Mouse (Mus musculus): ENCODE data around the gene Otud3. TPM values are rescaled to one million over a fixed set of nuclear protein-coding genes. Genes with fewer than 3 reads are reported as not detected.
"Not testable (repeated sequence)": the region's sequence is repeated elsewhere in the genome, so short reads cannot be mapped to it uniquely, and the experiment has no call there.

Gene Otud3
- polyA plus RNA-seq, 1 experiment from 2014 or later, result 2.6 TPM

DNA sequence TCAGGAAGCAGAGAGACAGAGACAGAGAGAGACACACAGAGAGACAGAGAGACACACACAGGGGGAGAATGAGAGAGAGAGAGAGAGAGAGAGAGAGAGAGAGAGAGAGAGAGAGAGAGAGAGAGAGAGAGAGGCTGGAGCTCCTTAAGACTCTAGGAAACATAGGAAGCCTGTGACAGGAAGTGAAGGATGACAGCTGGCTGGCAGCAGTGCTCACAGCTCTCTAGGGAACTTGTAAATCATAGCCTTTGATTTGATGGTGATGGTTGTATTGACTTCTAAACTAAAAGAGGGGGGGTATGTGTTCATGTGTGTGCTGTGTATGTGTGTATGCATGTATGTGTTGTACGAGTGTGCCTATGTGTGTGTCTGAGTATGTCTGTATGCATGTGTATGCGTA, 37.8 kb downstream of the Otud3 start:
- Histone ChIP-seq H3K27me3 (ENCODE audit: control insufficient read depth, insufficient read depth, low read length) (peaks cover 10% of the 10 kb centered on the region; the same call in 1 of the 2 replicates), H3K4me2 (ENCODE audit: low read length) (no peak overlapping the region), H3K4me3 (ENCODE audit: control insufficient read depth in 1 of 2, insufficient read depth in 1 of 2, low read depth in 1 of 2, low read length in 2 of 2) (no peak overlapping the region), H3K36me3 (ENCODE audit: control insufficient read depth, insufficient read depth, low read length) (no peaks in the 10 kb centered on the region), H3K9ac (ENCODE audit: low read length) (no peak overlapping the region), H3K9me3 (ENCODE audit: control insufficient read depth, low read length) (peaks cover 3% of the 10 kb centered on the region; the same call in 1 of the 2 replicates), H3K27ac (replicated peaks in 1 of 2; ENCODE audit: control insufficient read depth in 1 of 2, insufficient read depth in 1 of 2, low read depth in 2 of 2, low read length in 2 of 2) (no peak overlapping the region), H3K4me1 (ENCODE audit: control insufficient read depth in 2 of 2, insufficient read depth in 2 of 2, low read length in 2 of 2) (no peaks in the 10 kb centered on the region)
- ATAC-seq (ENCODE audit: insufficient number of reproducible peaks, insufficient read depth, low FRiP score, low read depth), result no peak
- 91% methylated on average over 2 of the region's 2 CpGs for WGBS

GRCm38 (mm10) chr4:138875275-138875674, 38.5 kb downstream of the Otud3 start:
- ATAC-seq (ENCODE audit: insufficient number of reproducible peaks, insufficient read depth, low FRiP score, low read depth); H3K36me3 ChIP-seq (ENCODE audit: control insufficient read depth, insufficient read depth, low read length); H3K27ac ChIP-seq (replicated peaks in 1 of 2; ENCODE audit: control insufficient read depth in 1 of 2, insufficient read depth in 1 of 2, low read depth in 2 of 2, low read length in 2 of 2); H3K4me1 ChIP-seq (ENCODE audit: control insufficient read depth in 2 of 2, insufficient read depth in 2 of 2, low read length in 2 of 2); H3K27me3 ChIP-seq (ENCODE audit: control insufficient read depth, insufficient read depth, low read length); H3K4me3 ChIP-seq (ENCODE audit: control insufficient read depth in 1 of 2, insufficient read depth in 1 of 2, low read depth in 1 of 2, low read length in 2 of 2); H3K4me2 ChIP-seq (ENCODE audit: low read length); H3K9me3 ChIP-seq (ENCODE audit: control insufficient read depth, low read length); H3K9ac ChIP-seq (ENCODE audit: low read length): not testable (repeated sequence)
- WGBS, result 90% methylated on average over 2 of the region's 2 CpGs

DNA sequence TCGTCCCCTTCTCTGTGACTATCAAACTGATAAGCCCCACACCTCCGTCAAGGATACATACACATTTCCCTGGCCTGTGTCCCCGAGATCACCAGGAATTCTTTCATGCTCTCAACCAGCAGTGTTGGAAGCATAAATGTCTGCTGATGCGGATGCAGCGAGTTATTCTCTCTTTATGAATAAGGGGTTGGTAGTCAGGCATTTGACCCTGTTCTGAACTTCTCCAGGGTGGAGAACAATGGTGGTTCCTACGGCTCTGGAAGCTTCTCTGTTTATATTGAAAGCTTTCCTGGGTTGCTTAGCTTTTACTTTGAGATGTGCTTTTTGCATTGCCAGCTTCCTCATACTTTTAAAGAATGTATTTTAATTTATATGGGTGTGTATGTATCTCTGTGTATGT, 39.9 kb downstream of the Otud3 start, which contains the start of gene Gm13030:
Gene Gm13030 (minus strand): TSS at position 101 of the 400 bp plus-strand sequence.
- ATAC-seq (ENCODE audit: insufficient number of reproducible peaks, insufficient read depth, low FRiP score, low read depth), result no peak
- H3K36me3 ChIP-seq (ENCODE audit: control insufficient read depth, insufficient read depth, low read length), result no peaks in the 10 kb centered on the region
- WGBS, result 75% methylated on average over 6 of the region's 6 CpGs

DNA sequence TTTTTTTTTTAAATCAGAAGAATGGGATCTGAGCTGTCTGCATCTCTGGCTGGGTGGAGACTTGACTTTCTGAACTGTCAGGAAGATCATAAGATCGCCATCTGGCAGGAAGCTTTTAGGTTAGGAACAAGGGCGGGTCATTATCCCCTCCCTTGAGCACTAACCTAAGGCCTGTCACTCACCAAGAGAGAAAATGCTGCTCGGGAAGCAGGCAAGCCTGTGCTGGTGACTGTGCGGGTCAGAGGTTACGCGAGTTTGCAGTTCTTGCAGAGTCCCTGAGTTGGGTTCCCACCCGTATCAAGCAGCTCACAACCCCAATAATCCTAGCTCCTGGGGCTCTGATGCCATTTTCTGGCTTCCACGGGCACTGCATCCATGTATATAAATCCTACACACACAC, 45.1 kb downstream of the Otud3 start:
- H3K27me3 ChIP-seq (ENCODE audit: control insufficient read depth, insufficient read depth, low read length), result 0 out of 2 replicates have a peak, but pooled peaks cover 3% of the 10 kb centered on the region
- no peaks in the 10 kb centered on the region for H3K36me3 ChIP-seq (ENCODE audit: control insufficient read depth, insufficient read depth, low read length)
- H3K9me3 ChIP-seq (ENCODE audit: control insufficient read depth, low read length), result peaks cover 4% of the 10 kb centered on the region; the same call in 1 of the 2 replicates
- no peak overlapping the region for H3K4me3 ChIP-seq (ENCODE audit: control insufficient read depth in 1 of 2, insufficient read depth in 1 of 2, low read depth in 1 of 2, low read length in 2 of 2)
- no peak overlapping the region for H3K9ac ChIP-seq (ENCODE audit: low read length)
- ATAC-seq (ENCODE audit: insufficient number of reproducible peaks, insufficient read depth, low FRiP score, low read depth), result no peak
- H3K27ac ChIP-seq (replicated peaks in 1 of 2; ENCODE audit: control insufficient read depth in 1 of 2, insufficient read depth in 1 of 2, low read depth in 2 of 2, low read length in 2 of 2), result no peak overlapping the region
- H3K4me2 ChIP-seq (ENCODE audit: low read length), result no peak overlapping the region
- no peaks in the 10 kb centered on the region for H3K4me1 ChIP-seq (ENCODE audit: control insufficient read depth in 2 of 2, insufficient read depth in 2 of 2, low read length in 2 of 2)
- 55% methylated on average over 8 of the region's 8 CpGs for WGBS

More for the DNA sequence above, 39.9 kb downstream of the Otud3 start, which contains the start of gene Gm13030:
- Histone ChIP-seq H3K9me3 (ENCODE audit: control insufficient read depth, low read length) (peaks cover 4% of the 10 kb centered on the region; the same call in 1 of the 2 replicates), H3K27me3 (ENCODE audit: control insufficient read depth, insufficient read depth, low read length) (no peaks in the 10 kb centered on the region), H3K4me1 (ENCODE audit: control insufficient read depth in 2 of 2, insufficient read depth in 2 of 2, low read length in 2 of 2) (no peaks in the 10 kb centered on the region), H3K4me3 (ENCODE audit: control insufficient read depth in 1 of 2, insufficient read depth in 1 of 2, low read depth in 1 of 2, low read length in 2 of 2) (no peak within 1 kb of the TSS), H3K27ac (replicated peaks in 1 of 2; ENCODE audit: control insufficient read depth in 1 of 2, insufficient read depth in 1 of 2, low read depth in 2 of 2, low read length in 2 of 2) (no peak within 1 kb of the TSS), H3K4me2 (ENCODE audit: low read length) (no peak within 1 kb of the TSS), H3K9ac (ENCODE audit: low read length) (no peak within 1 kb of the TSS)

DNA sequence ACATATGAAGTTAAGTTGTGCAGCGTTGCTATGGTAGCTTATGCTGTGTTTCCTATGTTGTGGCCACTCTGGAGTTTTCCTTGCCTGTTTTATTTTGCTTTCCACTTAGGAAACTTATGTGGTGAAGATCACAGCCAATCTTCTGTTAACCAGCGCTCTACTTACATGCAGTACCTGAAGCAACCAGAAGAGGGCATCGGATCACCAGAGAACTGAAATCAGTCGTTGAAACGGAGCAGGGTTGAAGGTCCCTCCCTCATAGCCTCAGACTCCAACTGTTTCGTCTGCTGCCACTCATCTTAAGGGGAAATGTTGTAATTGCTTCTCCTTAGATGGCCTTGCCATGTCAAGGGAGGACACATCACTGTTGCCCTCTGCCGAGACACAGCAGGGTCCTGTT, 47.3 kb downstream of the Otud3 start:
- ATAC-seq (ENCODE audit: insufficient number of reproducible peaks, insufficient read depth, low FRiP score, low read depth), result no peak
- Histone ChIP-seq H3K27me3 (ENCODE audit: control insufficient read depth, insufficient read depth, low read length) (0 out of 2 replicates have a peak, but pooled peaks cover 3% of the 10 kb centered on the region), H3K4me1 (ENCODE audit: control insufficient read depth in 2 of 2, insufficient read depth in 2 of 2, low read length in 2 of 2) (no peaks in the 10 kb centered on the region), H3K36me3 (ENCODE audit: control insufficient read depth, insufficient read depth, low read length) (no peaks in the 10 kb centered on the region), H3K9ac (ENCODE audit: low read length) (no peak overlapping the region), H3K27ac (replicated peaks in 1 of 2; ENCODE audit: control insufficient read depth in 1 of 2, insufficient read depth in 1 of 2, low read depth in 2 of 2, low read length in 2 of 2) (no peak overlapping the region), H3K4me2 (ENCODE audit: low read length) (no peak overlapping the region), H3K4me3 (ENCODE audit: control insufficient read depth in 1 of 2, insufficient read depth in 1 of 2, low read depth in 1 of 2, low read length in 2 of 2) (no peak overlapping the region), H3K9me3 (ENCODE audit: control insufficient read depth, low read length) (peaks cover 4% of the 10 kb centered on the region; the same call in 1 of the 2 replicates)
- 14% methylated on average over 7 of the region's 7 CpGs for WGBS

DNA sequence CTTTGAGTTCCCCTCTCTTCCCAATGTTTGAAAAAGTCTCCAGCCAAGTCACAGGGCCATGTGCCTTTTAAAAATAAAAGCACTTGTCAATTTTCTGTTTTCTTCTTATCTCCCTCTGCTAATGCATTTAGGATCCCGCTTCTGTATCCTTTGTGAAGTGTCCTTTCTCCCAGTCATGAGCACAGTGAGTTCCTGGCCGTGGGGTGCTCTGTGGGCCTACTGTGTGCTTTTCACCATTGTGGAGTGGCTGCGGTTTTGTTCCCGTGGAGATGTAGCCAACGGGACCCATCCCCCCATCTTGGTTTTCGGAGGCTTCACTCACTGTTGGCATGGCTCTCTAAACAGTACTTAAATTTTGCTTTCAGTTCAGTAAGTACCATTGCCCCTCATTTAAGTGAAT, 47.8 kb downstream of the Otud3 start:
- no peak overlapping the region for H3K9ac ChIP-seq (ENCODE audit: low read length)
- 53% methylated on average over 6 of the region's 6 CpGs for WGBS
- no peaks in the 10 kb centered on the region for H3K36me3 ChIP-seq (ENCODE audit: control insufficient read depth, insufficient read depth, low read length)
- no peaks in the 10 kb centered on the region for H3K4me1 ChIP-seq (ENCODE audit: control insufficient read depth in 2 of 2, insufficient read depth in 2 of 2, low read length in 2 of 2)
- ATAC-seq (ENCODE audit: insufficient number of reproducible peaks, insufficient read depth, low FRiP score, low read depth), result no peak
- peaks cover 2% of the 10 kb centered on the region; the same call in 1 of the 2 replicates for H3K9me3 ChIP-seq (ENCODE audit: control insufficient read depth, low read length)
- H3K4me3 ChIP-seq (ENCODE audit: control insufficient read depth in 1 of 2, insufficient read depth in 1 of 2, low read depth in 1 of 2, low read length in 2 of 2), result no peak overlapping the region
- no peak overlapping the region for H3K27ac ChIP-seq (replicated peaks in 1 of 2; ENCODE audit: control insufficient read depth in 1 of 2, insufficient read depth in 1 of 2, low read depth in 2 of 2, low read length in 2 of 2)
- no peak overlapping the region for H3K4me2 ChIP-seq (ENCODE audit: low read length)
- 0 out of 2 replicates have a peak, but pooled peaks cover 3% of the 10 kb centered on the region for H3K27me3 ChIP-seq (ENCODE audit: control insufficient read depth, insufficient read depth, low read length)

DNA sequence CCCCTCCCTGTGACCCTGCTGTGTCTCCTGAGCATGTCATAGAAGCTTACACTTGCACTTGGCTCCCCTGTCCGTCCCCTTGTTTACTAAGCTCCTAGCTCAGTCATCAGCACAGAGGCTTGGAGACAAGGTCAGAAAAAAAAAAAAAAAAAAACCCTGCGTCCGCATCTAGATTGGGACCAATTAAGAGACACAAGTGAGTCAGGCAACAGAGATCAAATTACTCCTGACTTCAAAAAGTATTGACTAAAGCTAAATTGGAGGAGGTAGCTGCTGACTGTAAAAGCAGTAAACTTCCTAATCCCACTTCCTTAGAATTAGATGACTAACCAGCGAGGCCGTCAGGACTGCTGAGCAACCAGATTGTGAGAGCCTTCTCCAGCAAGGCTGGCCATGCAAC, 48.7 kb downstream of the Otud3 start:
- no peak overlapping the region for H3K4me3 ChIP-seq (ENCODE audit: control insufficient read depth in 1 of 2, insufficient read depth in 1 of 2, low read depth in 1 of 2, low read length in 2 of 2)
- no peak overlapping the region for H3K9ac ChIP-seq (ENCODE audit: low read length)
- 0 out of 2 replicates have a peak, but pooled peaks cover 3% of the 10 kb centered on the region for H3K27me3 ChIP-seq (ENCODE audit: control insufficient read depth, insufficient read depth, low read length)
- H3K27ac ChIP-seq (replicated peaks in 1 of 2; ENCODE audit: control insufficient read depth in 1 of 2, insufficient read depth in 1 of 2, low read depth in 2 of 2, low read length in 2 of 2), result no peak overlapping the region
- no peaks in the 10 kb centered on the region for H3K9me3 ChIP-seq (ENCODE audit: control insufficient read depth, low read length)
- H3K36me3 ChIP-seq (ENCODE audit: control insufficient read depth, insufficient read depth, low read length), result no peaks in the 10 kb centered on the region
- 47% methylated on average over 5 of the region's 5 CpGs for WGBS
- H3K4me1 ChIP-seq (ENCODE audit: control insufficient read depth in 2 of 2, insufficient read depth in 2 of 2, low read length in 2 of 2), result no peaks in the 10 kb centered on the region; a peak in 1 of 4 replicates
- no peak for ATAC-seq (ENCODE audit: insufficient number of reproducible peaks, insufficient read depth, low FRiP score, low read depth)
- no peak overlapping the region for H3K4me2 ChIP-seq (ENCODE audit: low read length)

Data from heart, embryonic 14.5 days (tissue).